Mouse (Mus musculus) forebrain, embryonic 15.5 days (tissue): ENCODE measurements at regions not wholly inside any gene's neighbourhood (a gene's known extent, or its start where the extent isn't known, plus 50 kb on each side); places are given as distances from the start of the nearest gene placed in this dataset.

ENCODE experiments used
- ATAC-seq: fragments of 200-750 bp; cut with Nextera tagmentation; replicated peaks from 2 replicates; pipeline ENCODE4 v1.8.0; 2017; ENCODE audit warnings: mild to moderate bottlenecking, moderate TSS enrichment, moderate library complexity
- H3K27ac ChIP-seq: fragments of 300-500 bp; sonication (generic); replicated peaks from 2 replicates; pipeline ENCODE4 v1.5.1; 2015; ENCODE audit warnings: mild to moderate bottlenecking, inconsistent platforms
- H3K27me3 ChIP-seq: fragments of 300-500 bp; sonication (generic); 2 replicates; pipeline ENCODE4 v1.6.1; 2015; ENCODE audit warnings: inconsistent platforms
- H3K36me3 ChIP-seq: fragments of 300-500 bp; sonication (generic); 2 replicates; pipeline ENCODE4 v1.6.1; 2015; ENCODE audit warnings: mild to moderate bottlenecking, inconsistent platforms
- H3K4me1 ChIP-seq: fragments of 300-500 bp; sonication (generic); 2 replicates; pipeline ENCODE4 v1.6.1; 2015; ENCODE audit warnings: inconsistent platforms
- H3K4me2 ChIP-seq: fragments of 300-500 bp; sonication (generic); replicated peaks from 2 replicates; pipeline ENCODE4 v1.6.1; 2015; ENCODE audit warnings: mild to moderate bottlenecking, inconsistent platforms
- H3K4me3 ChIP-seq: fragments of 300-500 bp; sonication (generic); 2 replicates; pipeline ENCODE4 v1.5.1; 2015; ENCODE audit warnings: mild to moderate bottlenecking, inconsistent platforms
- H3K9ac ChIP-seq: fragments of 300-500 bp; sonication (generic); replicated peaks from 2 replicates; pipeline ENCODE4 v1.6.1; 2015; ENCODE audit warnings: mild to moderate bottlenecking, inconsistent platforms
- H3K9me3 ChIP-seq: fragments of 300-500 bp; sonication (generic); 2 replicates; pipeline ENCODE4 v1.6.1; 2016; ENCODE audit warnings: inconsistent platforms
- WGBS: fragments of 180-500 bp; shearing (Covaris S2); methylation state at CpG from one replicate; pipeline ENCODE4 v1.1.7; 2015; ENCODE audit warnings: mixed read lengths; 5-methylcytosine and 5-hydroxymethylcytosine counted together

GRCm38 (mm10) chr17:41990804-41991203 is 324.9 kb upstream of the Ptchd4 start:
- Histone ChIP-seq H3K4me1 (no peaks in the 10 kb centered on the region), H3K9ac (no peak overlapping the region), H3K27ac (no peak overlapping the region), H3K4me3 (no peak overlapping the region), H3K27me3 (no peaks in the 10 kb centered on the region), H3K4me2 (no peak overlapping the region), H3K9me3 (no peaks in the 10 kb centered on the region), H3K36me3 (no peaks in the 10 kb centered on the region)
- ATAC-seq = no peak
- 87% methylated on average over 9 of the region's 9 CpGs for WGBS

GRCm38 (mm10) chr17:42008415-42008814 is 307.3 kb upstream of the Ptchd4 start:
- Histone ChIP-seq H3K36me3 (no peaks in the 10 kb centered on the region), H3K4me3 (no peak overlapping the region), H3K27ac (no peak overlapping the region), H3K9me3 (no peaks in the 10 kb centered on the region), H3K9ac (no peak overlapping the region), H3K27me3 (no peaks in the 10 kb centered on the region), H3K4me2 (no peak overlapping the region), H3K4me1 (no peaks in the 10 kb centered on the region)
- ATAC-seq = no peak

- Histone ChIP-seq H3K9ac (no peak overlapping the region), H3K9me3 (no peaks in the 10 kb centered on the region), H3K4me2 (no peak overlapping the region), H3K4me3 (no peak overlapping the region), H3K27ac (no peak overlapping the region), H3K4me1 (no peaks in the 10 kb centered on the region), H3K36me3 (no peaks in the 10 kb centered on the region), H3K27me3 (no peaks in the 10 kb centered on the region)
- 93% methylated on average over 2 of the region's 2 CpGs for WGBS
- no peak for ATAC-seq
Observed at GRCm38 (mm10) chr17:42024295-42024694, 291.5 kb upstream of the Ptchd4 start.

- Histone ChIP-seq H3K9me3 (no peaks in the 10 kb centered on the region), H3K27me3 (no peaks in the 10 kb centered on the region), H3K4me2 (no peak overlapping the region), H3K4me1 (no peaks in the 10 kb centered on the region), H3K4me3 (no peak overlapping the region), H3K36me3 (no peaks in the 10 kb centered on the region), H3K27ac (no peak overlapping the region), H3K9ac (no peak overlapping the region)
- ATAC-seq = no peak
Observed at GRCm38 (mm10) chr17:42027253-42027652, 288.5 kb upstream of the Ptchd4 start.

GRCm38 (mm10) chr17:42029452-42029851 is 286.3 kb upstream of the Ptchd4 start:
- Histone ChIP-seq H3K4me2 (no peak overlapping the region), H3K36me3 (no peaks in the 10 kb centered on the region), H3K9ac (no peak overlapping the region), H3K9me3 (no peaks in the 10 kb centered on the region), H3K4me1 (no peaks in the 10 kb centered on the region), H3K27ac (no peak overlapping the region), H3K4me3 (no peak overlapping the region), H3K27me3 (no peaks in the 10 kb centered on the region)
- no peak for ATAC-seq
- 36% methylated on average over 3 of the region's 3 CpGs for WGBS

GRCm38 (mm10) chr17:42037089-42037488 is 278.7 kb upstream of the Ptchd4 start:
- no peak overlapping the region for H3K27ac ChIP-seq
- ATAC-seq = no peak
- H3K4me2 ChIP-seq = no peak overlapping the region
- no peaks in the 10 kb centered on the region for H3K4me1 ChIP-seq
- H3K4me3 ChIP-seq = no peak overlapping the region
- H3K9me3 ChIP-seq = no peaks in the 10 kb centered on the region
- no peaks in the 10 kb centered on the region for H3K27me3 ChIP-seq
- WGBS = 83% methylated on average over 2 of the region's 2 CpGs
- H3K9ac ChIP-seq = no peak overlapping the region
- no peaks in the 10 kb centered on the region for H3K36me3 ChIP-seq

- 76% methylated on average over 5 of the region's 5 CpGs for WGBS
- no peaks in the 10 kb centered on the region for H3K4me1 ChIP-seq
- no peak overlapping the region for H3K4me3 ChIP-seq
- H3K4me2 ChIP-seq = no peak overlapping the region
- H3K27ac ChIP-seq = no peak overlapping the region
- ATAC-seq = peak; percentile 68; the same call in 1 of the 2 replicates
- H3K36me3 ChIP-seq = no peaks in the 10 kb centered on the region
- no peaks in the 10 kb centered on the region for H3K27me3 ChIP-seq
- no peak overlapping the region for H3K9ac ChIP-seq
- no peaks in the 10 kb centered on the region for H3K9me3 ChIP-seq
Observed at GRCm38 (mm10) chr17:42049779-42050515, 265.8 kb upstream of the Ptchd4 start.

GRCm38 (mm10) chr17:42090764-42091452 is 224.8 kb upstream of the Ptchd4 start:
- Histone ChIP-seq H3K9me3 (no peaks in the 10 kb centered on the region), H3K36me3 (no peaks in the 10 kb centered on the region), H3K4me3 (no peak overlapping the region), H3K27ac (no peak overlapping the region), H3K27me3 (no peaks in the 10 kb centered on the region), H3K9ac (no peak overlapping the region), H3K4me2 (no peak overlapping the region), H3K4me1 (no peaks in the 10 kb centered on the region)
- no peak for ATAC-seq
- WGBS = 80% methylated on average over 2 of the region's 2 CpGs

- no peaks in the 10 kb centered on the region for H3K9me3 ChIP-seq
- H3K4me3 ChIP-seq = no peak overlapping the region
- ATAC-seq = no peak
- H3K27ac ChIP-seq = no peak overlapping the region
- no peak overlapping the region for H3K9ac ChIP-seq
- H3K27me3 ChIP-seq = no peaks in the 10 kb centered on the region
- no peaks in the 10 kb centered on the region for H3K36me3 ChIP-seq
- no peaks in the 10 kb centered on the region for H3K4me1 ChIP-seq
- WGBS = 79% methylated on average over 1 of the region's 1 CpGs
- H3K4me2 ChIP-seq = no peak overlapping the region
Observed at GRCm38 (mm10) chr17:42113684-42114083, 202.1 kb upstream of the Ptchd4 start.

GRCm38 (mm10) chr17:42120759-42121158 is 195.0 kb upstream of the Ptchd4 start:
- no peaks in the 10 kb centered on the region for H3K9me3 ChIP-seq
- no peak overlapping the region for H3K4me2 ChIP-seq
- H3K36me3 ChIP-seq = no peaks in the 10 kb centered on the region
- H3K4me1 ChIP-seq = no peaks in the 10 kb centered on the region
- 90% methylated on average over 1 of the region's 1 CpGs for WGBS
- no peaks in the 10 kb centered on the region for H3K27me3 ChIP-seq
- H3K27ac ChIP-seq = no peak overlapping the region
- no peak overlapping the region for H3K9ac ChIP-seq
- no peak for ATAC-seq
- H3K4me3 ChIP-seq = no peak overlapping the region

GRCm38 (mm10) chr17:42126488-42127237 is 189.1 kb upstream of the Ptchd4 start:
- Histone ChIP-seq H3K9me3 (no peaks in the 10 kb centered on the region), H3K27me3 (no peaks in the 10 kb centered on the region), H3K9ac (no peak overlapping the region), H3K4me2 (no peak overlapping the region), H3K36me3 (no peaks in the 10 kb centered on the region), H3K4me3 (no peak overlapping the region), H3K4me1 (no peaks in the 10 kb centered on the region), H3K27ac (no peak overlapping the region)
- ATAC-seq = peak; percentile 73
- WGBS = 66% methylated on average over 9 of the region's 9 CpGs

GRCm38 (mm10) chr17:42169391-42170018 is 146.2 kb upstream of the Ptchd4 start:
- ATAC-seq = no peak
- WGBS = 90% methylated on average over 1 of the region's 1 CpGs

More at GRCm38 (mm10) chr17:42169391-42170018, 146.2 kb upstream of the Ptchd4 start:
- Histone ChIP-seq H3K4me1 (no peaks in the 10 kb centered on the region), H3K4me2 (no peak overlapping the region), H3K9me3 (no peaks in the 10 kb centered on the region), H3K4me3 (no peak overlapping the region), H3K9ac (no peak overlapping the region), H3K36me3 (no peaks in the 10 kb centered on the region), H3K27me3 (no peaks in the 10 kb centered on the region), H3K27ac (no peak overlapping the region)
